Mouse (Mus musculus) thymus, adult 2 months (tissue): ENCODE results near the gene Slc22a7. TPM values are rescaled to one million over a fixed set of nuclear protein-coding genes. Genes with fewer than 3 reads are reported as not detected.
A peak's percentile ranks its signal among the peaks of the same experiment; 100 is the strongest.

Experiments used
- DNase-seq: peaks from one replicate; pipeline ENCODE4 v3.0.0; 2021
- H3K27ac ChIP-seq: fragments of 200-500 bp; 2 replicates; pipeline ENCODE4 v1.5.1; 2012; ENCODE audit warnings: low read length, control low read depth; ENCODE audit not compliant: control insufficient read depth, insufficient read depth
- H3K27me3 ChIP-seq: fragments of 200-500 bp; 2 replicates; pipeline ENCODE4 v1.6.1; 2012; ENCODE audit warnings: mild to moderate bottlenecking, low read length, moderate library complexity, mixed read lengths; ENCODE audit not compliant: control insufficient read depth, insufficient read depth
- H3K36me3 ChIP-seq: fragments of 200-500 bp; 2 replicates; pipeline ENCODE4 v1.6.1; 2012; ENCODE audit warnings: mild to moderate bottlenecking, low read length, moderate library complexity; ENCODE audit not compliant: control insufficient read depth, insufficient read depth
- H3K4me1 ChIP-seq: fragments of 200-500 bp; replicated peaks from 2 replicates; pipeline ENCODE4 v1.6.1; 2012; ENCODE audit warnings: low read length; ENCODE audit not compliant: control insufficient read depth, insufficient read depth
- H3K4me3 ChIP-seq: fragments of 200-500 bp; 2 replicates; pipeline ENCODE4 v1.5.1; 2012; ENCODE audit warnings: mild to moderate bottlenecking, low read length, control low read depth, moderate library complexity; ENCODE audit not compliant: control insufficient read depth, insufficient read depth
- CTCF ChIP-seq: fragments of 200-500 bp; IDR thresholded peaks from 2 replicates; pipeline ENCODE4 v1.5.1; 2012; ENCODE audit warnings: mild to moderate bottlenecking, control low read depth, low read length, moderate library complexity, borderline replicate concordance; ENCODE audit not compliant: control insufficient read depth, poor library complexity, insufficient read depth; ENCODE audit errors: extremely low read depth
- POLR2A ChIP-seq: fragments of 200-500 bp; IDR thresholded peaks from 2 replicates; pipeline ENCODE4 v1.6.1; 2012; ENCODE audit warnings: mild to moderate bottlenecking, low read length, control low read depth, moderate library complexity; ENCODE audit not compliant: control insufficient read depth, poor library complexity, insufficient read depth; ENCODE audit errors: extremely low read depth
- WGBS: fragments of 180-500 bp; shearing (Covaris S2); methylation state at CpG from one replicate; pipeline ENCODE4 v1.1.7; 2018; 5-methylcytosine and 5-hydroxymethylcytosine counted together
- polyA plus RNA-seq: library from polyadenylated mRNA; depleted of rRNA; stranded (reverse); fragments of >200 nt; gene quantifications from 2 replicates; pipeline ENCODE4 v1.2.3, GENCODE M21; 2012; rRNA removed

The Slc22a7 gene
- 1.2 and 3.3 TPM in 2 replicates for polyA plus RNA-seq

DNA sequence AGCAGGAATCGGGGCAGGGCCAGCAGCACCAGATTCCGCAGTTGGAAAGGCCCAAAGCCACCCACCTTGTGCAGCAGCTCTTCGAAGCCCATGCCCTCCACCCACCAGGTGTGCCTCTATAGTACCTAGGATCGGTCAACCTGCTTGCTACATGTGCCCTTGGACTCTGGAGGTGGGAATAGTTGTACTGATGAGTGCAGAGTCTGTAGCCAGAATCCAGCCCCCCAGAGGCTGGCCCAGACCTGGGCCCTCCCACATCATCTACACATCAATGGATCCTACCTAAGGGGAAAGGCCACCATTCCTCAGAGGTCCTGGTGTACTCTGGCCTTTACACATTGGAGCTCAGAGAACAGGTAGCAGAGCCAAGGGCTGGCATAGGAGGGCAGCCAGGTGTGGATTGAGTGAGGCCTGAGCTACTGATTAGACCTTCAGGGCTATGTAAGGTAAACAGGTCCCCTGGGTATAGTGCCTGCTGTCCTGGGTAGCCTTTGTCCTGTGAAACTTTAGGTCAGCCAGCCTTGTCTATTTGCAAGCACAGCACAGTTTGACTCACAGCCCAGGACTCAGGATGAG lies at the start of gene Slc22a7:
Slc22a7 (minus strand) TSS at position 160 of the 576 bp plus-strand sequence.
- DNase-seq, result no peak
- Histone ChIP-seq H3K4me3 (no peak within 1 kb of the TSS), H3K27me3 (no peaks in the 10 kb centered on the region; the same call in 1 of the 2 replicates), H3K27ac (no peak within 1 kb of the TSS), H3K36me3 (no peaks in the 10 kb centered on the region), H3K4me1 (no peaks in the 10 kb centered on the region)
- whole genome bisulfite sequencing, result 95% methylated on average over 4 of the region's 4 CpGs
- TF ChIP-seq POLR2A (no peak), CTCF (no peak)

DNA sequence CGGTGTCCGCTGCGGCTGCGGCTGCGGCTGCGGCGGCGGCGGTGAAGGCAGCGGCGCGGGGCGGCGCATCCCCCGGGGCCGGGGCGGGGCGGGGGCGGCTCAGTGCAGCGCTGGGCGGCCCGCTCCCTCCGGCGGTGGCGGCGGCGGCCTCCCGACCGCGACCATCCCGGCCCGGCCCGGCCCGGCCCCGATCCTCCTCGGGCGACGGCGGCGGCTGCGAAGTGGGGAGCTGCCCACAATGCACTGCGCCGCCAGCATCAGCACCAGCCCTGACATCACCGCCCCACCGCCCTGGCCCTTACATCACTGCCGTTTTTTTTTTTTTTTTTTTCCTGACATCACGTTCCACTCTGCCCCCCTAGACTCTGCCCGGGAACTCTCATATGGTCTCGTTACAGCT lies 49.2 kb upstream of the Slc22a7 start, which contains the start of gene Ttbk1:
Ttbk1 (minus strand) TSS at position 245 of the 400 bp plus-strand sequence.
- no peak within 1 kb of the TSS for H3K27ac ChIP-seq
- H3K4me1 ChIP-seq, result no peaks in the 10 kb centered on the region; the same call in none of the 2 replicates
- H3K4me3 ChIP-seq, result no peak within 1 kb of the TSS
- TF ChIP-seq CTCF (no peak), POLR2A (no peak)
- 4% methylated on average over 37 of the region's 49 CpGs for WGBS
- peaks cover 26% of the 10 kb centered on the region for H3K27me3 ChIP-seq
- no peak for DNase-seq
- no peaks in the 10 kb centered on the region for H3K36me3 ChIP-seq

DNA sequence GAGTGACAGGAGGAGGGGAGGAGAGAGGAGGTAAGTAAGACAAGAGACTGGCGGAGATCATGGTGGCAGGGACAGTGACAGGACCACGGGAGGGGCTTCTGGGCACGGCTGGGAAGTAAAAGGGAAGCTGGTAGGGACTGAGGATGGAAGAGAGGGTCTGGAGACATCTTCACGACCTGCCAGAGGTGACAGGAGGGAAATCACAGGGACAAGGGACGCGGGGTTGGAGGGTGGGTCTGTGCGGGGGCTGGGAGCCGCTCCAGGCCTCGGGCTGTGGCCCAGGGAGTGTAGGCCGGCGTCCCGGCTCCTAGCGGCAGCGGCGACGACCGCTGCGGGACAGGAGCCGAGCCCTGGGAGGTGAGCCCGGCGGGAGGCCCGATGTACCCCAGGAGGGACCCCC lies 48.7 kb upstream of the Slc22a7 start:
- H3K36me3 ChIP-seq, result no peaks in the 10 kb centered on the region
- no peak overlapping the region for H3K27ac ChIP-seq
- no peak for DNase-seq
- H3K4me3 ChIP-seq, result no peak overlapping the region
- peaks cover 26% of the 10 kb centered on the region for H3K27me3 ChIP-seq
- TF ChIP-seq POLR2A (no peak), CTCF (no peak)
- H3K4me1 ChIP-seq, result no peaks in the 10 kb centered on the region; the same call in none of the 2 replicates
- WGBS, result 16% methylated on average over 22 of the region's 22 CpGs

DNA sequence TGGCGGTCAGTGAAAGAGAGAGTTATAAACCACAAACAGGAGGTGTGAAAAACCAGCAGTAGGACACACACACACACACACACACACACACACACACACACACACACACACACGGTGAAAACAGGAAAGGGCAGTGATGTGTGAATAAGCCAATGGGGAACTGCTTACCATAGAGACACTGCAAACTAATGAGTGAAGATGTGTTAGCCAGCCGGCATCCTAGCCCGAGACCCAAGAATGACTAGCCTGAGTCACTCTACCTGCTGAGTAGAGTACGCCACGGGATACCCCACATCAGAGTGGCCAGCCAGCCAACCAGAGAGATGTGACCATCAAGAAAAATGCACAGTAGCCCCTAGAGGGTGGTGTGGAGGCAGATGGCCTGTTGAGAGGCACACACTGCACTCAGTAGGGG lies 46.2 kb upstream of the Slc22a7 start:
- peaks cover 26% of the 10 kb centered on the region for H3K27me3 ChIP-seq
- no peaks in the 10 kb centered on the region; the same call in none of the 2 replicates for H3K4me1 ChIP-seq
- no peak for DNase-seq
- TF ChIP-seq POLR2A, result no peak
- TF ChIP-seq CTCF, result no peak
- 12% methylated on average over 6 of the region's 6 CpGs for WGBS
- H3K27ac ChIP-seq, result no peak overlapping the region
- H3K4me3 ChIP-seq, result no peak overlapping the region
- no peaks in the 10 kb centered on the region for H3K36me3 ChIP-seq

DNA sequence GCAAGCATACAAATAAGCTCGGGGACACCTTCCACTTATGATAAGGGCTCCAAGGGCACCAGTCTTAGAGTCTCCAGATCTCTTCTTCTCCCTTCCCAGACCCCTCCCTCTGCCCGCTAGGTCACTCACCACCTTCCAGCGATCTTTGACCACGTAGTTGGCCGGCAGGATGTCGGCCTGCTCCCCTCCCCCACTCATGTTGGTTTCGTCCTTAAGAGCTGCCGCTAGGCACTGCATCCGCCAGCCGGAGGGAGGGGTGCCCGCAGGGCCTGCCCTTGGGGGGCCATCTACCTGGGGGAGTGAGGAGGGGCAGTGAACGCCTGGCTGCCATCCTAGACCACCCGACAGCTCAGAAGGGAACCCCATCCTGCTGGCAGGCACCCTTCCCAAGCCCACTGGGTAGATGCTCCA lies 45.8 kb upstream of the Slc22a7 start:
- TF ChIP-seq POLR2A (no peak), CTCF (no peak)
- WGBS, result 3% methylated on average over 13 of the region's 13 CpGs
- Histone ChIP-seq H3K27ac (no peak overlapping the region), H3K27me3 (peaks cover 26% of the 10 kb centered on the region), H3K4me1 (no peaks in the 10 kb centered on the region; the same call in none of the 2 replicates), H3K36me3 (no peaks in the 10 kb centered on the region), H3K4me3 (no peak overlapping the region)
- DNase-seq, result no peak

DNA sequence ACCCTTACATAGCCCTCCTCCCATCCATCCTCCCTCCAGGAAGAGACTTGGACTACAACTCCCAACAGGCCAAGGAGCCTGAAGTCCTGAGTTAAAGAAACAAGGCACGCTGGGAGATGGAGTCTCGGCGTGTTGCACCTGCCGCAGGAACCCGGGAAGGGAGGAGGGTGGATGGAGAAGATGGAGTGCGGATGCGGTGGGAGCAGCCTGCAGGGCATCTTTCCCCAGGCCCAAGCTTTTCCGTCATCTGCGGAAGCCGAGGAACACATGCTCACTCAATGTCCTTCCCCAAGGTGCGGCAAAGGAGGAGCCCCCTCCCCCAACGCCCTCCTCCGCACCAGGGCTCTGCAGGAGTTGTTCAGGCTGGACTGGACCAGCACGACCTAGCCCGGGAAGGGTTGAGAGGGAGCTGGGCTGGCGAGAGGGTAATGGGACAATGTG lies 45.3 kb upstream of the Slc22a7 start:
- Histone ChIP-seq H3K27ac (no peak overlapping the region), H3K36me3 (no peaks in the 10 kb centered on the region), H3K27me3 (peaks cover 26% of the 10 kb centered on the region), H3K4me1 (no peaks in the 10 kb centered on the region; the same call in none of the 2 replicates), H3K4me3 (peak overlapping the region; percentile 5; the same call in 1 of the 2 replicates)
- DNase-seq, result no peak
- TF ChIP-seq POLR2A (no peak), CTCF (no peak)
- WGBS, result 2% methylated on average over 16 of the region's 16 CpGs

DNA sequence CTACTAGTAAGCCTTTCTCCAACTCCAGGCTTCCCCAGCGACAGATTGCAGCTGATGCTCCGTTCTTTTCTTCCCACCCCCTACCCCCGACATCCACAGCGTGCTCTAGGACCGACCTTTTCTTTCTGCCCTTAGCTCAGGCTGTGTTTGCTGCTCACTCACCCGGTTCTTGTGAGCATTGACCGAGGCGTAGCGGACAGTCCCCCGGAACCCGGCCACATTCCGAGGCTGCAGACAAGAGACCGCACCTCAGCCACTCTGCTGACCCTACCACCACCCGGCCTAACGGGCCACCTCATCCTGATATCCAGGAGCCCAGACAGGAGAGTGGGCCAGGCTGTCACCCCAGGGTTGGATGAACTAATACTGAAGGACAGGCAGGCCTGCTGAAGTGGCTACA lies 39.0 kb upstream of the Slc22a7 start:
- TF ChIP-seq CTCF (no peak), POLR2A (no peak)
- DNase-seq, result no peak
- Histone ChIP-seq H3K27me3 (no peaks in the 10 kb centered on the region; the same call in 1 of the 2 replicates), H3K4me1 (peaks cover 14% of the 10 kb centered on the region), H3K36me3 (no peaks in the 10 kb centered on the region), H3K4me3 (no peak overlapping the region), H3K27ac (no peak overlapping the region)
- WGBS, result 95% methylated on average over 15 of the region's 15 CpGs
